In the genomic region with DNA sequence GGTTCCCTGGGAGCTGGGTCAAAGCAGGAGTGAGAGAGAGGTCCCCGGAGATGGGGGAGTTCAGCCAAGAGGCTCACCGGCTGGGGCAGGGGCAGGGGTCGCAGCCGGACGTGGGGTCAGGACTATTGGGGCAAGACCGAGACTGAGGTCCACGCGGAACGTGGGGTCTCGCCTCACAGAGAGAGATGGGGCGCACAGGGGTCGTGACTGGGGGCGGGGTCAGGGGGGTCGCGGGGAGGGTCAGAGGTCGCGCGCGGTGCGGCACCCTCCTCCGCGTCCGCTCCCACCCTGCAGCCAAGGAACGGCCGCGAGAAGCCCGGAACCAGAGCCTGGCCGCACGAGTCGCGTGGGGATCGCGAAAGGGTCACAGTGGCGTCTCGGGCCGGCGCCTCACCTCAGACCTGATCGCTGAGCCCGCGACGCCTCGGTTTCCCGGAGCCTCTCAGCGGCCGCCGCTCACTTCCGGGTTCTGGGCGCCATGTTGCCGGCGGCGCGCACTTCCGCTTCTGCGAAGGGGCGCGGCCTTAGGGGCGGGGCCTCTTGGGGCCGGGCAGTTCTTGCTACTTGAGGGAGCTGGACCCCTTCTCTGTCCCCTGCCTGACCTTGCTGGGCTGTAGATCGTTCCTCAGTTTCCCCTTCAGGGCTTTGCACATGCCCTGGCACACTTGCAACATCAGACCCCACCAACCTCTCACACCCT, we compare ENCODE assay signal across 8 mouse cellular contexts. TPM values are rescaled to one million over a fixed set of nuclear protein-coding genes. Genes with fewer than 3 reads are reported as not detected.
DNase-seq lines count a peak whose midpoint lies in the region; ATAC-seq and TF ChIP-seq lines count a peak whose summit lies in the region.

No protein-coding gene starts in this region.

- WGBS in forebrain, embryonic 10.5 days: 1% methylated on average over 59 of the region's 59 CpGs
- under 1% methylated on average over 50 of the region's 59 CpGs for WGBS in heart, embryonic 15.5 days
- under 1% methylated on average over 49 of the region's 59 CpGs for WGBS in liver, postnatal 0 days (ENCODE audit: insufficient replicate concordance)
- WGBS in neural tube, embryonic 13.5 days: under 1% methylated on average over 56 of the region's 59 CpGs

- H3K27me3 ChIP-seq in CH12.LX (replicated peaks): no peaks in the 10 kb centered on the region
- H3K27me3 ChIP-seq in forebrain, embryonic 10.5 days (ENCODE audit: poor library complexity, severe bottlenecking): no peaks in the 10 kb centered on the region
- no peaks in the 10 kb centered on the region for H3K27me3 ChIP-seq in heart, embryonic 15.5 days
- no peaks in the 10 kb centered on the region for H3K27me3 ChIP-seq in liver, postnatal 0 days (ENCODE audit: insufficient read depth, low read length)
- no peaks in the 10 kb centered on the region for H3K27me3 ChIP-seq in neural tube, embryonic 13.5 days

- no peak for TF ChIP-seq CTCF in CH12.LX (conservative IDR thresholded peaks at IDR 0.05 in 1 of 2, IDR thresholded peaks at IDR 0.05 in 1 of 2; ENCODE audit: low read depth in 2 of 2, low read length in 2 of 2)
- TF ChIP-seq CTCF in liver, postnatal 0 days (IDR thresholded peaks at IDR 0.05; ENCODE audit: low read depth): no peak

- peak; percentile 82 for ATAC-seq in heart, embryonic 15.5 days (replicated peaks; ENCODE audit: insufficient number of reproducible peaks, insufficient read depth, low FRiP score, low read depth)
- ATAC-seq in liver, postnatal 0 days: peak; percentile 82
- peak; percentile 90 for ATAC-seq in neural tube, embryonic 13.5 days (ENCODE audit: low read depth)

- peak overlapping the region; percentile 71 to 95 (median 95) for H3K4me3 ChIP-seq in CH12.LX (replicated peaks in 1 of 3; ENCODE audit: low read depth in 2 of 3, low read length in 2 of 3, poor library complexity in 1 of 3)
- peak overlapping the region; percentile 85 for H3K4me3 ChIP-seq in forebrain, embryonic 10.5 days
- H3K4me3 ChIP-seq in heart, embryonic 15.5 days: peak overlapping the region; percentile 91
- H3K4me3 ChIP-seq in liver, postnatal 0 days (ENCODE audit: low read depth, low read length): peak overlapping the region; percentile 85
- H3K4me3 ChIP-seq in neural tube, embryonic 13.5 days: peak overlapping the region; percentile 91

- DNase-seq in CH12.LX (ENCODE audit: extremely low read depth): peak; percentile 82
- peak; percentile 77 for DNase-seq in c-Kit-negative CD71-positive TER-119-positive erythroid progenitor cells, embryonic 14.5 days (ENCODE audit: low read depth, low spot score)
- DNase-seq in forebrain, embryonic 10.5 days (ENCODE audit: extremely low spot score, low spot score): peak; percentile 87
- DNase-seq in kidney, postnatal 25 days: peak; percentile 90 to 94
- peak; percentile 95 for DNase-seq in liver, postnatal 0 days
- DNase-seq in telencephalon, adult 2 months (ENCODE audit: low read depth, low spot score): peak; percentile 46

- peaks cover 0 to 26% of the 10 kb centered on the region in 2 experiments for H3K36me3 ChIP-seq in CH12.LX (replicated peaks in 1 of 2; ENCODE audit: control insufficient read depth in 1 of 2, insufficient read depth in 1 of 2, low read length in 1 of 2)
- H3K36me3 ChIP-seq in forebrain, embryonic 10.5 days (replicated peaks): no peaks in the 10 kb centered on the region
- H3K36me3 ChIP-seq in heart, embryonic 15.5 days: no peaks in the 10 kb centered on the region
- peaks cover 5% of the 10 kb centered on the region; the same call in 1 of the 2 replicates for H3K36me3 ChIP-seq in liver, postnatal 0 days (replicated peaks; ENCODE audit: insufficient read depth, low read length)
- H3K36me3 ChIP-seq in neural tube, embryonic 13.5 days: no peaks in the 10 kb centered on the region

- no peak for TF ChIP-seq RAD21 in CH12.LX (IDR thresholded peaks at IDR 0.05; ENCODE audit: low read depth, low read length)

- peak; percentile 86 for TF ChIP-seq POLR2A in CH12.LX (IDR thresholded peaks at IDR 0.05; ENCODE audit: low read depth, low read length)

- no peak overlapping the region for H3K27ac ChIP-seq in CH12.LX (ENCODE audit: insufficient read depth, low read depth)
- H3K27ac ChIP-seq in forebrain, embryonic 10.5 days: peak overlapping the region; percentile 95
- H3K27ac ChIP-seq in heart, embryonic 15.5 days: peak overlapping the region; percentile 70
- peak overlapping the region; percentile 91 for H3K27ac ChIP-seq in liver, postnatal 0 days (ENCODE audit: low read depth)
- peak overlapping the region; percentile 55 for H3K27ac ChIP-seq in neural tube, embryonic 13.5 days (replicated peaks)

- in situ Hi-C loops in CH12.LX (cut with MboI; ENCODE audit: low pct_ligation_motif_present, low pct_unique_long_range_greater_than_20kb, low sequenced_read_pairs): no loop called here

- dilution Hi-C loops in CH12.LX (cut with MboI; ENCODE audit: extremely low pct_ligation_motif_present, extremely low pct_unique_long_range_greater_than_20kb, low sequenced_read_pairs): no loop called here

- H3K9ac ChIP-seq in CH12.LX (ENCODE audit: insufficient read depth, low read depth): peak overlapping the region; percentile 90
- peak overlapping the region; percentile 94 for H3K9ac ChIP-seq in heart, embryonic 15.5 days
- peak overlapping the region; percentile 91 for H3K9ac ChIP-seq in liver, postnatal 0 days (replicated peaks)
- peak overlapping the region; percentile 90 for H3K9ac ChIP-seq in neural tube, embryonic 13.5 days

- no peak for TF ChIP-seq EP300 in CH12.LX (IDR thresholded peaks at IDR 0.05; ENCODE audit: low read length)
- TF ChIP-seq EP300 in liver, postnatal 0 days (IDR thresholded peaks at IDR 0.05; ENCODE audit: low read depth): no peak; the same call in 1 of the 2 replicates

- no peaks in the 10 kb centered on the region for H3K9me3 ChIP-seq in CH12.LX (replicated peaks; ENCODE audit: low read length)
- H3K9me3 ChIP-seq in forebrain, embryonic 10.5 days: no peaks in the 10 kb centered on the region
- H3K9me3 ChIP-seq in heart, embryonic 15.5 days (replicated peaks): no peaks in the 10 kb centered on the region
- H3K9me3 ChIP-seq in liver, postnatal 0 days (ENCODE audit: low read length): no peaks in the 10 kb centered on the region
- no peaks in the 10 kb centered on the region for H3K9me3 ChIP-seq in neural tube, embryonic 13.5 days

- H3K4me1 ChIP-seq in CH12.LX (ENCODE audit: control insufficient read depth in 1 of 2, insufficient read depth in 2 of 2): peaks cover 29 to 81% of the 10 kb centered on the region in 2 experiments
- H3K4me1 ChIP-seq in forebrain, embryonic 10.5 days: peaks cover 49% of the 10 kb centered on the region
- H3K4me1 ChIP-seq in heart, embryonic 15.5 days (replicated peaks): peaks cover 39% of the 10 kb centered on the region
- peaks cover 59% of the 10 kb centered on the region for H3K4me1 ChIP-seq in liver, postnatal 0 days (ENCODE audit: insufficient read depth)
- peaks cover 29% of the 10 kb centered on the region for H3K4me1 ChIP-seq in neural tube, embryonic 13.5 days (replicated peaks)

- H3K4me2 ChIP-seq in CH12.LX (ENCODE audit: insufficient read depth, low read depth, poor library complexity, severe bottlenecking): peak overlapping the region; percentile 87
- peak overlapping the region; percentile 75 for H3K4me2 ChIP-seq in heart, embryonic 15.5 days
- peak overlapping the region; percentile 82 for H3K4me2 ChIP-seq in liver, postnatal 0 days (ENCODE audit: low read depth, low read length)
- H3K4me2 ChIP-seq in neural tube, embryonic 13.5 days: peak overlapping the region; percentile 91

- peaks cover 40% of the 10 kb centered on the region for H3K79me2 ChIP-seq in CH12.LX (replicated peaks; ENCODE audit: control insufficient read depth, extremely low read depth, insufficient read depth, poor library complexity, severe bottlenecking)

RNA-seq across cellular contexts. Expression of gene Sbno2, which starts 3.0 kb away (rescaled TPM):
- 20.7 and 22.6 TPM in 2 replicates for total RNA-seq in CH12.LX (2012; rRNA removed)
- total RNA-seq in CH12.LX (2014; rRNA removed): 9.0 and 9.7 TPM in 2 replicates
- 21.1 and 24.2 TPM in 2 replicates for polyA plus RNA-seq in CH12.LX (2012; ENCODE audit: insufficient read length, low read depth)
- 14.7 and 15.6 TPM in 2 replicates for polyA plus RNA-seq in forebrain, embryonic 10.5 days (2016; fragmentation: Nextera tagmentation; extraction: Ambion mirVana)
- 8.3 and 13.9 TPM in 2 replicates for polyA plus RNA-seq in heart, embryonic 15.5 days (2015; fragmentation: Nextera tagmentation; extraction: Ambion mirVana)
- 7.4 and 8.7 TPM in 2 replicates for polyA plus RNA-seq in liver, postnatal 0 days (2015; fragmentation: Nextera tagmentation; extraction: Ambion mirVana)
- polyA plus RNA-seq in neural tube, embryonic 13.5 days (2015; fragmentation: Nextera tagmentation; extraction: Ambion mirVana): 12.9 and 13.0 TPM in 2 replicates

RNA-seq across cellular contexts. Expression of gene Stk11, which starts 13.2 kb away (rescaled TPM):
- total RNA-seq in CH12.LX (2012; rRNA removed) (64.8 and 65.9 TPM in 2 replicates), CH12.LX (2014; rRNA removed) (47.4 and 48.5 TPM in 2 replicates)
- 93.4 and 94.9 TPM in 2 replicates for polyA plus RNA-seq in CH12.LX (2012; ENCODE audit: insufficient read length, low read depth)
- polyA plus RNA-seq in forebrain, embryonic 10.5 days (2016; fragmentation: Nextera tagmentation; extraction: Ambion mirVana): 14.4 and 18.1 TPM in 2 replicates
- 10.0 and 14.2 TPM in 2 replicates for polyA plus RNA-seq in heart, embryonic 15.5 days (2015; fragmentation: Nextera tagmentation; extraction: Ambion mirVana)
- polyA plus RNA-seq in liver, postnatal 0 days (2015; fragmentation: Nextera tagmentation; extraction: Ambion mirVana): 9.1 and 11.2 TPM in 2 replicates
- 13.3 and 16.8 TPM in 2 replicates for polyA plus RNA-seq in neural tube, embryonic 13.5 days (2015; fragmentation: Nextera tagmentation; extraction: Ambion mirVana)

RNA-seq across cellular contexts. Expression of gene Atp5d, which starts 36.1 kb away (rescaled TPM):
- total RNA-seq in CH12.LX (2012; rRNA removed): 270 and 326 TPM in 2 replicates
- total RNA-seq in CH12.LX (2014; rRNA removed): 85.8 and 106 TPM in 2 replicates
- polyA plus RNA-seq in CH12.LX (2012; ENCODE audit: insufficient read length, low read depth): 306 and 352 TPM in 2 replicates
- 495 and 498 TPM in 2 replicates for polyA plus RNA-seq in forebrain, embryonic 10.5 days (2016; fragmentation: Nextera tagmentation; extraction: Ambion mirVana)
- polyA plus RNA-seq in heart, embryonic 15.5 days (2015; fragmentation: Nextera tagmentation; extraction: Ambion mirVana): 861 and 962 TPM in 2 replicates
- 537 and 576 TPM in 2 replicates for polyA plus RNA-seq in liver, postnatal 0 days (2015; fragmentation: Nextera tagmentation; extraction: Ambion mirVana)
- polyA plus RNA-seq in neural tube, embryonic 13.5 days (2015; fragmentation: Nextera tagmentation; extraction: Ambion mirVana): 467 and 481 TPM in 2 replicates

RNA-seq across cellular contexts. Expression of gene Cbarp, which starts 38.3 kb away (rescaled TPM):
- 2.3 and 2.6 TPM in 2 replicates for total RNA-seq in CH12.LX (2012; rRNA removed)
- total RNA-seq in CH12.LX (2014; rRNA removed): 0.09 and 0.19 TPM in 2 replicates
- 1.7 and 2.4 TPM in 2 replicates for polyA plus RNA-seq in CH12.LX (2012; ENCODE audit: insufficient read length, low read depth)
- polyA plus RNA-seq in forebrain, embryonic 10.5 days (2016; fragmentation: Nextera tagmentation; extraction: Ambion mirVana): 6.8 and 7.3 TPM in 2 replicates
- polyA plus RNA-seq in heart, embryonic 15.5 days (2015; fragmentation: Nextera tagmentation; extraction: Ambion mirVana): 1.7 and 2.9 TPM in 2 replicates
- 0.11 and 0.18 TPM in 2 replicates for polyA plus RNA-seq in liver, postnatal 0 days (2015; fragmentation: Nextera tagmentation; extraction: Ambion mirVana)
- polyA plus RNA-seq in neural tube, embryonic 13.5 days (2015; fragmentation: Nextera tagmentation; extraction: Ambion mirVana): 53.9 and 55.1 TPM in 2 replicates

RNA-seq across cellular contexts. Expression of gene Midn, which starts 45.7 kb away (rescaled TPM):
- total RNA-seq in CH12.LX (2012; rRNA removed): 11.6 and 16.2 TPM in 2 replicates
- 3.9 and 4.7 TPM in 2 replicates for total RNA-seq in CH12.LX (2014; rRNA removed)
- 25.2 and 33.2 TPM in 2 replicates for polyA plus RNA-seq in CH12.LX (2012; ENCODE audit: insufficient read length, low read depth)
- polyA plus RNA-seq in forebrain, embryonic 10.5 days (2016; fragmentation: Nextera tagmentation; extraction: Ambion mirVana): 19.1 and 19.8 TPM in 2 replicates
- polyA plus RNA-seq in heart, embryonic 15.5 days (2015; fragmentation: Nextera tagmentation; extraction: Ambion mirVana): 11.6 and 16.8 TPM in 2 replicates
- 3.0 and 4.3 TPM in 2 replicates for polyA plus RNA-seq in liver, postnatal 0 days (2015; fragmentation: Nextera tagmentation; extraction: Ambion mirVana)
- 31.0 and 35.8 TPM in 2 replicates for polyA plus RNA-seq in neural tube, embryonic 13.5 days (2015; fragmentation: Nextera tagmentation; extraction: Ambion mirVana)
